Mouse (Mus musculus) heart, embryonic 15.5 days (tissue): ENCODE results near the gene Spats2. TPM values are rescaled to one million over a fixed set of nuclear protein-coding genes. Genes with fewer than 3 reads are reported as not detected.
"Not testable (repeated sequence)": the region's sequence is repeated elsewhere in the genome, so short reads cannot be mapped to it uniquely, and the experiment has no call there.

Experiments
- ATAC-seq: fragments of 200-750 bp; cut with Nextera tagmentation; replicated peaks from 2 replicates; pipeline ENCODE4 v1.8.0; 2017; ENCODE audit warnings: low read depth, moderate TSS enrichment; ENCODE audit not compliant: insufficient number of reproducible peaks, insufficient read depth, low FRiP score
- H3K27ac ChIP-seq: fragments of 300-500 bp; sonication (generic); 2 replicates; pipeline ENCODE4 v1.5.1; 2015; ENCODE audit warnings: mild to moderate bottlenecking, inconsistent platforms
- H3K27me3 ChIP-seq: fragments of 300-500 bp; sonication (generic); 2 replicates; pipeline ENCODE4 v1.6.1; 2015; ENCODE audit warnings: inconsistent platforms
- H3K36me3 ChIP-seq: fragments of 300-500 bp; sonication (generic); 2 replicates; pipeline ENCODE4 v1.6.1; 2015; ENCODE audit warnings: mild to moderate bottlenecking, inconsistent platforms
- H3K4me1 ChIP-seq: fragments of 300-500 bp; sonication (generic); replicated peaks from 2 replicates; pipeline ENCODE4 v1.6.1; 2015; ENCODE audit warnings: inconsistent platforms
- H3K4me2 ChIP-seq: fragments of 300-500 bp; sonication (generic); 2 replicates; pipeline ENCODE4 v1.6.1; 2015; ENCODE audit warnings: inconsistent platforms, mild to moderate bottlenecking, moderate library complexity
- H3K4me3 ChIP-seq: fragments of 300-500 bp; sonication (generic); 2 replicates; pipeline ENCODE4 v1.5.1; 2015; ENCODE audit warnings: mild to moderate bottlenecking, inconsistent platforms
- H3K9ac ChIP-seq: fragments of 300-500 bp; sonication (generic); 2 replicates; pipeline ENCODE4 v1.6.1; 2015; ENCODE audit warnings: mild to moderate bottlenecking, inconsistent platforms
- H3K9me3 ChIP-seq: fragments of 300-500 bp; sonication (generic); replicated peaks from 2 replicates; pipeline ENCODE4 v1.6.1; 2016; ENCODE audit warnings: inconsistent platforms
- WGBS: fragments of 180-500 bp; shearing (Covaris S2); methylation state at CpG from one replicate; pipeline ENCODE4 v1.1.7; 2015; ENCODE audit warnings: mixed read lengths; 5-methylcytosine and 5-hydroxymethylcytosine counted together
- polyA plus RNA-seq: library from polyadenylated mRNA; unstranded; fragments of >200 nt; fragmentation: Nextera tagmentation; extraction: Ambion mirVana; gene quantifications from 2 replicates; pipeline ENCODE4 v1.2.1, GENCODE M21; 2015

The Spats2 gene
- polyA plus RNA-seq, 1 experiment from 2014 or later = 27.3 TPM

GRCm38 (mm10) chr15:99251626-99252380 lies 126.1 kb downstream of the Spats2 start, which contains the start of gene Mcrs1:
Gene Mcrs1, minus strand, starts transcription at chr15:99251961.
- no peaks in the 10 kb centered on the region for H3K27me3 ChIP-seq
- peak within 1 kb of the TSS; percentile 62 for H3K9ac ChIP-seq
- WGBS = under 1% methylated on average over 52 of the region's 52 CpGs
- peaks cover 7% of the 10 kb centered on the region; the same call in 1 of the 2 replicates for H3K36me3 ChIP-seq
- peak within 1 kb of the TSS; percentile 78 for H3K4me2 ChIP-seq
- peak within 1 kb of the TSS; percentile 99 for H3K27ac ChIP-seq
- peak within 1 kb of the TSS; percentile 62 for H3K4me3 ChIP-seq
- peaks cover 60% of the 10 kb centered on the region for H3K4me1 ChIP-seq
- peak; percentile 90 for ATAC-seq
- no peaks in the 10 kb centered on the region for H3K9me3 ChIP-seq

GRCm38 (mm10) chr15:99252381-99253174 lies 126.9 kb downstream of the Spats2 start:
- ATAC-seq = peak; percentile 44
- H3K4me2 ChIP-seq = peak overlapping the region; percentile 78
- peak overlapping the region; percentile 99 for H3K27ac ChIP-seq
- H3K9me3 ChIP-seq = no peaks in the 10 kb centered on the region
- WGBS = 5% methylated on average over 22 of the region's 22 CpGs
- H3K27me3 ChIP-seq = no peaks in the 10 kb centered on the region
- H3K9ac ChIP-seq = peak overlapping the region; percentile 58
- no peaks in the 10 kb centered on the region; the same call in 1 of the 2 replicates for H3K36me3 ChIP-seq
- peak overlapping the region; percentile 62 for H3K4me3 ChIP-seq
- peaks cover 53% of the 10 kb centered on the region for H3K4me1 ChIP-seq

GRCm38 (mm10) chr15:99253175-99253479 lies 127.4 kb downstream of the Spats2 start:
- not testable (repeated sequence) for ATAC-seq, H3K36me3 ChIP-seq, H3K9ac ChIP-seq, H3K9me3 ChIP-seq, H3K27me3 ChIP-seq
- 0 out of 2 replicates have a peak overlapping the region, but pooled peaks have one; percentile 62 for H3K4me3 ChIP-seq
- H3K27ac ChIP-seq = peak overlapping the region; percentile 99
- WGBS = 48% methylated on average over 2 of the region's 2 CpGs
- peak overlapping the region; percentile 78 for H3K4me2 ChIP-seq
- H3K4me1 ChIP-seq = peaks cover 47% of the 10 kb centered on the region

DNA sequence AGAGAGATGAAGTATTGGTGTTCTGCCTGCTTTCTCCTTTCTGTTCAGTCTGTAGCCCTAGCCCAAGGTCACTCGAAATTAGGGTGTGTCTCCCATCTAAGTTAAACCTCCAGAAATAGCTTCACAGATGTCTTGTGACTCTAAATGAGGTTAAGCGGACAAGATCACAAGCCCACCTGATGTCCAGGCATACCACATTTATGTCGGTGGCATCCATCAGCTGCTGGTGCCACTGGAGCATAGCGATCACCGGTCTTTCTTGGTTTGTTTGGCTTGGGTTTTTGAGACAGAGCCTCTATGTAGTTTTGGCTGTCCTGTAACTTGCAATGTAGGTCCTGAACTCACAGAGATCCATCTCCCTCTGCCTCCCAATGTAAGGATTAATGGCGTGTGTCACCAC lies 128.1 kb downstream of the Spats2 start:
- Histone ChIP-seq H3K9ac (no peak overlapping the region), H3K27me3 (no peaks in the 10 kb centered on the region), H3K9me3 (no peaks in the 10 kb centered on the region), H3K27ac (peak overlapping the region; percentile 99; the same call in 1 of the 2 replicates), H3K4me2 (no peak overlapping the region), H3K36me3 (no peaks in the 10 kb centered on the region), H3K4me3 (no peak overlapping the region), H3K4me1 (peaks cover 42% of the 10 kb centered on the region)
- ATAC-seq = no peak
- 87% methylated on average over 6 of the region's 6 CpGs for whole genome bisulfite sequencing

DNA sequence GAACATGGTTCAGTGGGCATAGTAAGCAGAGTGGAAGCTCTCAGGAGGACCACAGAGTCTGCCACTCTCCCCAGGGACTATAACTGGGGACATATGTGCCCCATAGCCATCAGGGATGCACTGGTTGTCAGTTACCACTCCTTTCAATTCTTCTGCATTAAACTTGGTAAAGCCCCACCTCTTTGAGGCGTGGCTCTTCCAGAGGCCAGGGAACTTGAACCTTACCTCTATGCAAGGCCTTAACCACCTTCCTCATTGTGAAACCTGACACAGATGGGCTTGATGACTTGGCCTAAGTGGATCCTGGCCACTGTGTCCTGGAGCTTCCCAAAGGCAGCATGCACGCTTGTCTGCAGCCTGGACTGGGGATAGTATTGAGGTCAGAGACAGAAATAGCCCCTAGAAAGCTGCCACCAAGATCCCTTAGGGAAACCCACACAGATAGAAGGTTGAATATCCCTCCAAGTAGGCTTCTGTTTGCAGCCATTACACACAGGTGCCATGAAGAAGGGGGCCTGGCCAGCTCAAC lies 128.8 kb downstream of the Spats2 start:
- Histone ChIP-seq H3K4me1 (peaks cover 40% of the 10 kb centered on the region), H3K27ac (peak overlapping the region; percentile 63), H3K27me3 (no peaks in the 10 kb centered on the region), H3K4me3 (no peak overlapping the region), H3K9me3 (no peaks in the 10 kb centered on the region), H3K9ac (no peak overlapping the region), H3K4me2 (no peak overlapping the region), H3K36me3 (no peaks in the 10 kb centered on the region)
- 62% methylated on average over 2 of the region's 2 CpGs for WGBS
- no peak for ATAC-seq

DNA sequence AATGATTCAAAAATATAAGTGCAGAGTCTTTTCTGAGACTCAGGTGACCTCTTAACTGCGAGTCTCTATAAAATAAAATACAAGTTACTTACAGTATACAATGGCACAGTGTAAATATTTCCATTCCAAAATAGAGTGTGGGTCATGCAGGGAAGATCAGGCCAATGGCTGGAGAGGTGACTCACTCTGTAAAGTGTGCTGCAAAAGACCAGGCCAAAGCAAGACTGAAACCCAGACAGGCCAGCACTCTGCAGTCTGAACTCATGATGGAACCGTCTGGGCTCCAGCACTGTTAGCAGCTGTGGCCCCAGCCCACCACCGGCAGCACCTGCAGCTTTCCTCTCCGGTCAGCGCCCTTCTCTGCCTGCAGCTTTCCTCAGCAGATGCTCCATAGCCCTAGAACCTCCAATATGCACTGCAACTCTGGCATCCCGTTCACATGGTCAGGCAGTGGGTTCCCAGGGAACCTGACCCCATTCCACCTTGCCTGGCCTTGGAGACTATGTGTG lies 129.6 kb downstream of the Spats2 start:
- no peak overlapping the region for H3K4me3 ChIP-seq
- no peaks in the 10 kb centered on the region for H3K9me3 ChIP-seq
- H3K36me3 ChIP-seq = no peaks in the 10 kb centered on the region
- H3K27me3 ChIP-seq = no peaks in the 10 kb centered on the region
- 0 out of 2 replicates have a peak overlapping the region, but pooled peaks have one; percentile 63 for H3K27ac ChIP-seq
- no peak overlapping the region for H3K4me2 ChIP-seq
- H3K9ac ChIP-seq = no peak overlapping the region; the same call in 1 of the 2 replicates
- 84% methylated on average over 6 of the region's 6 CpGs for WGBS
- ATAC-seq = no peak
- H3K4me1 ChIP-seq = peaks cover 37% of the 10 kb centered on the region

DNA sequence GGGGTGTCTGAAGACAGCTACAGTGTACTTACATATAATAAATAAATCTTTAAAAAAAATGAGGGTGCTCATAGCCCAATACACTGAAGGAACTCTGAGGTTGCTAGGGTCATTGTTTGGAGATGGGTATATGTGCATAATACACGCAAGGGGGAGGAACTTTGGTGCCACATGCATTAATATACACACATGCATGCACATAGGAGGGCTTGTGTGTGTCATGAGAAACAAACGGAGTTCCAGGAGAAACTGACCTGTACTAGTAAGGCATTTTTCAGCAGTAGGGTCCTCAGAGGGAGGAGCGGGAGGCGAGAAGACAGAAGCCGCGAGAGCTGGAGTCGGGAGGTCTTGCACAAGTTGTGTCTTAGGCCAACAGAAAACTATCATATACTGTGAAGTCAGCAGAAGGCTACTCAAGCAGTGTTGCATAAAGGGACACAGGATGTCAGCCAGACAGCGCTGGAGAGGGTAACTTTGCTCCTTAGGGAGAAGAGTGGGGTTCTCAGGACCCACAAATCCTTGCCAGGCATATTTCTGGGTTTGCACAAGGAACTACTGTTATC lies 133.5 kb downstream of the Spats2 start:
- Histone ChIP-seq H3K9me3 (no peaks in the 10 kb centered on the region), H3K4me2 (peak overlapping the region; percentile 49), H3K4me3 (0 out of 2 replicates have a peak overlapping the region, but pooled peaks have one; percentile 10), H3K36me3 (no peaks in the 10 kb centered on the region), H3K27me3 (no peaks in the 10 kb centered on the region), H3K27ac (peak overlapping the region; percentile 47), H3K9ac (no peak overlapping the region), H3K4me1 (peaks cover 34% of the 10 kb centered on the region)
- ATAC-seq = peak; percentile 61
- WGBS = 60% methylated on average over 8 of the region's 8 CpGs

- Histone ChIP-seq H3K9me3 (no peaks in the 10 kb centered on the region), H3K4me3 (peak overlapping the region; percentile 26; the same call in 1 of the 2 replicates), H3K27ac (peak overlapping the region; percentile 47), H3K36me3 (no peaks in the 10 kb centered on the region), H3K9ac (no peak overlapping the region), H3K4me2 (peak overlapping the region; percentile 56), H3K4me1 (peaks cover 34% of the 10 kb centered on the region), H3K27me3 (no peaks in the 10 kb centered on the region)
- WGBS = 2% methylated on average over 9 of the region's 10 CpGs
- peak; percentile 47 for ATAC-seq
Measured at GRCm38 (mm10) chr15:99259730-99260252, 134.1 kb downstream of the Spats2 start.

DNA sequence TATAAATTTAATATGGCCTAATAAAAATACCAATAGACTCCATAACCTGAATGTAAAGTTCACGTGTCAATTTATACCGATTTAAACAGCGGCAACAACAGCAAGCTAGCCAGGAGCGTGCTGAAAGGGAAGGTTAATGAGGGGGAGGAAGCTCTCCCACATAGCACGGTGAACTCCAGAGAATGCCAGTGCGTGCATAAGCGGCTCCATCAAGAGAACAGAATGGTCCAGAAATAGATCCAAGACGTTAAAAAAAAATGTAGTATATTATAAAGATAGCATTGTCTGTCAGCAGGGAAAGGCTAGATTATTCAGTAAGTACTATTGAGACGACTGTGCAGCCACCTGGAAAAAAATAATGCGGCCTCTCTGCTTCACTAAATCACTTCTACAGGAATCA lies 137.0 kb downstream of the Spats2 start:
- H3K27ac ChIP-seq = no peak overlapping the region
- no peak overlapping the region for H3K9ac ChIP-seq
- peaks cover 31% of the 10 kb centered on the region for H3K4me1 ChIP-seq
- H3K9me3 ChIP-seq = no peaks in the 10 kb centered on the region
- no peaks in the 10 kb centered on the region for H3K27me3 ChIP-seq
- no peak overlapping the region for H3K4me3 ChIP-seq
- H3K4me2 ChIP-seq = 0 out of 2 replicates have a peak overlapping the region, but pooled peaks have one; percentile 15
- WGBS = 28% methylated on average over 10 of the region's 10 CpGs
- ATAC-seq = no peak
- no peaks in the 10 kb centered on the region for H3K36me3 ChIP-seq
